Mouse (Mus musculus) small intestine, adult 2 months (tissue): ENCODE results near the gene Apopt1. TPM values are rescaled to one million over a fixed set of nuclear protein-coding genes. Genes with fewer than 3 reads are reported as not detected.

ENCODE experiments used
- H3K27ac ChIP-seq: fragments of 200-500 bp; 2 replicates; pipeline ENCODE4 v1.5.1; 2012; ENCODE audit warnings: low read depth, low read length, control low read depth, inconsistent platforms; ENCODE audit not compliant: insufficient read depth
- H3K27me3 ChIP-seq: fragments of 200-500 bp; 2 replicates; pipeline ENCODE4 v1.6.1; 2012; ENCODE audit warnings: mild to moderate bottlenecking, moderate library complexity, low read length, inconsistent platforms; ENCODE audit not compliant: control insufficient read depth, insufficient read depth
- H3K36me3 ChIP-seq: fragments of 200-500 bp; 2 replicates; pipeline ENCODE4 v1.6.1; 2012; ENCODE audit warnings: mild to moderate bottlenecking, low read length, control low read depth, inconsistent platforms; ENCODE audit not compliant: control insufficient read depth, insufficient read depth
- H3K4me1 ChIP-seq: fragments of 200-500 bp; 2 replicates; pipeline ENCODE4 v1.6.1; 2012; ENCODE audit warnings: low read length, inconsistent platforms, mixed read lengths; ENCODE audit not compliant: control insufficient read depth, insufficient read depth, insufficient read length
- H3K4me3 ChIP-seq: fragments of 200-500 bp; 2 replicates; pipeline ENCODE4 v1.5.1; 2012; ENCODE audit warnings: low read depth, mild to moderate bottlenecking, control low read depth, inconsistent platforms, low read length, moderate library complexity
- CTCF ChIP-seq: fragments of 200-500 bp; IDR thresholded peaks from 2 replicates; pipeline ENCODE4 v1.5.1; 2012; ENCODE audit warnings: low read depth, mild to moderate bottlenecking, control low read depth, inconsistent platforms, low read length, moderate library complexity, mixed read lengths; ENCODE audit not compliant: insufficient replicate concordance, insufficient read length; ENCODE audit errors: extremely low read depth
- POLR2A ChIP-seq: fragments of 200-500 bp; IDR thresholded peaks from 2 replicates; pipeline ENCODE4 v1.6.1; 2012; ENCODE audit warnings: low read depth, mild to moderate bottlenecking, control low read depth, inconsistent platforms, low read length, moderate library complexity
- WGBS: fragments of 180-500 bp; shearing (Covaris S2); methylation state at CpG from one replicate; pipeline ENCODE4 v1.1.7; 2018; 5-methylcytosine and 5-hydroxymethylcytosine counted together
- polyA plus RNA-seq: library from polyadenylated mRNA; depleted of rRNA; stranded (reverse); fragments of >200 nt; gene quantifications from 2 replicates; pipeline ENCODE4 v1.2.3, GENCODE M21; 2012

Gene Apopt1
- polyA plus RNA-seq, 1 experiment: 16.7 TPM

- 87% methylated on average over 6 of the region's 6 CpGs for WGBS
- Histone ChIP-seq H3K27me3 (no peaks in the 10 kb centered on the region), H3K27ac (peak overlapping the region; percentile 66), H3K36me3 (no peaks in the 10 kb centered on the region), H3K4me3 (no peak overlapping the region), H3K4me1 (peaks cover 3% of the 10 kb centered on the region)
- TF ChIP-seq POLR2A (no peak), CTCF (no peak)
Measured at GRCm38 (mm10) chr12:111698346-111698913, 14.6 kb upstream of the Apopt1 start.

GRCm38 (mm10) chr12:111699542-111699941 lies 13.5 kb upstream of the Apopt1 start:
- 85% methylated on average over 4 of the region's 4 CpGs for WGBS
- no peaks in the 10 kb centered on the region for H3K27me3 ChIP-seq
- peaks cover 3% of the 10 kb centered on the region for H3K4me1 ChIP-seq
- no peak overlapping the region for H3K27ac ChIP-seq
- no peaks in the 10 kb centered on the region for H3K36me3 ChIP-seq
- TF ChIP-seq POLR2A: no peak
- TF ChIP-seq CTCF: no peak
- H3K4me3 ChIP-seq: no peak overlapping the region

GRCm38 (mm10) chr12:111700920-111701458 lies 12.1 kb upstream of the Apopt1 start:
- no peak overlapping the region for H3K4me3 ChIP-seq
- H3K27ac ChIP-seq: no peak overlapping the region
- 43% methylated on average over 9 of the region's 9 CpGs for WGBS
- H3K36me3 ChIP-seq: no peaks in the 10 kb centered on the region
- no peaks in the 10 kb centered on the region for H3K27me3 ChIP-seq
- H3K4me1 ChIP-seq: peaks cover 2% of the 10 kb centered on the region
- TF ChIP-seq POLR2A (no peak), CTCF (no peak)

GRCm38 (mm10) chr12:111703301-111703700 lies 9.8 kb upstream of the Apopt1 start:
- H3K36me3 ChIP-seq: peaks cover 4% of the 10 kb centered on the region; the same call in 1 of the 2 replicates
- no peaks in the 10 kb centered on the region; the same call in 1 of the 2 replicates for H3K4me1 ChIP-seq
- H3K4me3 ChIP-seq: no peak overlapping the region
- no peak overlapping the region for H3K27ac ChIP-seq
- WGBS: 66% methylated on average over 3 of the region's 3 CpGs
- TF ChIP-seq CTCF (no peak), POLR2A (no peak)
- H3K27me3 ChIP-seq: no peaks in the 10 kb centered on the region

GRCm38 (mm10) chr12:111704609-111705008 lies 8.5 kb upstream of the Apopt1 start:
- H3K27me3 ChIP-seq: no peaks in the 10 kb centered on the region
- peaks cover 9% of the 10 kb centered on the region; the same call in 1 of the 2 replicates for H3K36me3 ChIP-seq
- WGBS: 50% methylated on average over 9 of the region's 9 CpGs
- H3K4me1 ChIP-seq: no peaks in the 10 kb centered on the region; the same call in 1 of the 2 replicates
- TF ChIP-seq CTCF (no peak), POLR2A (no peak)
- peak overlapping the region; percentile 23 for H3K27ac ChIP-seq
- H3K4me3 ChIP-seq: no peak overlapping the region

- 31% methylated on average over 15 of the region's 15 CpGs for WGBS
- H3K4me3 ChIP-seq: no peak overlapping the region
- peak overlapping the region; percentile 23 for H3K27ac ChIP-seq
- H3K4me1 ChIP-seq: no peaks in the 10 kb centered on the region; the same call in 1 of the 2 replicates
- H3K27me3 ChIP-seq: no peaks in the 10 kb centered on the region
- peaks cover 15% of the 10 kb centered on the region for H3K36me3 ChIP-seq
- TF ChIP-seq CTCF (no peak), POLR2A (no peak)
Measured at GRCm38 (mm10) chr12:111705186-111705973, 7.7 kb upstream of the Apopt1 start.

GRCm38 (mm10) chr12:111708181-111708580 lies 4.9 kb upstream of the Apopt1 start:
- TF ChIP-seq POLR2A (no peak), CTCF (no peak)
- peaks cover 6% of the 10 kb centered on the region for H3K4me1 ChIP-seq
- whole genome bisulfite sequencing: 66% methylated on average over 4 of the region's 4 CpGs
- H3K4me3 ChIP-seq: no peak overlapping the region
- H3K27ac ChIP-seq: no peak overlapping the region
- peaks cover 21% of the 10 kb centered on the region for H3K36me3 ChIP-seq
- no peaks in the 10 kb centered on the region for H3K27me3 ChIP-seq
